Mouse (Mus musculus): ENCODE data around the gene Cks2.
"Not testable (repeated sequence)": the region's sequence is repeated elsewhere in the genome, so short reads cannot be mapped to it uniquely, and the experiment has no call there.

Cks2 gene

GRCm38 (mm10) chr13:51644829-51645789, at the start of gene Cks2:
Gene Cks2, plus strand, starts transcription at chr13:51645232.
- DNase-seq, result peak; percentile 97

GRCm38 (mm10) chr13:51595404-51595803, 49.6 kb upstream of the Cks2 start:
- DNase-seq, result peak; percentile 31

GRCm38 (mm10) chr13:51598063-51598462, 47.0 kb upstream of the Cks2 start:
- DNase-seq, result no peak

GRCm38 (mm10) chr13:51600169-51600568, 44.9 kb upstream of the Cks2 start:
- no peak for DNase-seq

GRCm38 (mm10) chr13:51602764-51603163, 42.3 kb upstream of the Cks2 start:
- DNase-seq, result no peak

GRCm38 (mm10) chr13:51603221-51603893, 41.7 kb upstream of the Cks2 start:
- DNase-seq, result peak; percentile 65

- peak; percentile 68 for DNase-seq
These were observed 41.2 kb upstream of the Cks2 start for GRCm38 (mm10) chr13:51603894-51604244.

- DNase-seq, result no peak
These were observed 35.8 kb upstream of the Cks2 start for GRCm38 (mm10) chr13:51609231-51609630.

- no peak for DNase-seq
These were observed 34.0 kb upstream of the Cks2 start for GRCm38 (mm10) chr13:51611060-51611459.

GRCm38 (mm10) chr13:51611500-51611899, 33.5 kb upstream of the Cks2 start:
- DNase-seq, result no peak

- DNase-seq, result no peak
These were observed 29.2 kb upstream of the Cks2 start for GRCm38 (mm10) chr13:51615815-51616214.

- peak; percentile 85 for DNase-seq
These were observed 28.5 kb upstream of the Cks2 start for GRCm38 (mm10) chr13:51616417-51617044.

GRCm38 (mm10) chr13:51617306-51617705, 27.7 kb upstream of the Cks2 start:
- DNase-seq, result no peak

GRCm38 (mm10) chr13:51617861-51618260, 27.2 kb upstream of the Cks2 start:
- DNase-seq, result peak; percentile 40

- no peak for DNase-seq
These were observed 26.4 kb upstream of the Cks2 start for GRCm38 (mm10) chr13:51618602-51619001.

GRCm38 (mm10) chr13:51622626-51623025, 22.4 kb upstream of the Cks2 start:
- DNase-seq, result no peak

- DNase-seq, result no peak
These were observed 21.4 kb upstream of the Cks2 start for GRCm38 (mm10) chr13:51623678-51624077.

- no peak for DNase-seq
These were observed 16.7 kb upstream of the Cks2 start for GRCm38 (mm10) chr13:51628273-51628848.

GRCm38 (mm10) chr13:51631354-51631992, 13.6 kb upstream of the Cks2 start:
- no peak for DNase-seq

- no peak for DNase-seq
These were observed 12.3 kb upstream of the Cks2 start for GRCm38 (mm10) chr13:51632560-51633218.

- not testable (repeated sequence) for DNase-seq
These were observed 9.6 kb upstream of the Cks2 start for GRCm38 (mm10) chr13:51635384-51635783.

GRCm38 (mm10) chr13:51638958-51639357, 6.1 kb upstream of the Cks2 start:
- no peak for DNase-seq

Measured in right cerebral cortex, postnatal 25 days (tissue).